Mouse (Mus musculus) liver, embryonic 14.5 days (tissue): ENCODE measurements around the gene Tmem127. TPM values are rescaled to one million over a fixed set of nuclear protein-coding genes. Genes with fewer than 3 reads are reported as not detected.
"Not testable (repeated sequence)": the region's sequence is repeated elsewhere in the genome, so short reads cannot be mapped to it uniquely, and the experiment has no call there.

ENCODE experiments used
- ATAC-seq: fragments of 200-750 bp; cut with Nextera tagmentation; 2 replicates; pipeline ENCODE4 v1.8.0; 2017; ENCODE audit warnings: moderate number of reproducible peaks, mild to moderate bottlenecking, moderate library complexity; ENCODE audit not compliant: insufficient read depth
- DNase-seq, 3 experiments: peaks; one replicate each; pipeline ENCODE4 v3.0.0-alpha.2; 2012 to 2013; ENCODE audit warnings: low read depth in 3 of 3, low spot score in 3 of 3
- H3K27ac ChIP-seq: fragments of 300-500 bp; sonication (generic); 2 replicates; pipeline ENCODE4 v1.5.1; 2014; ENCODE audit warnings: moderate library complexity, mild to moderate bottlenecking, control low read depth, inconsistent platforms
- H3K27me3 ChIP-seq: fragments of 300-500 bp; sonication (generic); 2 replicates; pipeline ENCODE4 v1.6.1; 2014; ENCODE audit warnings: mild to moderate bottlenecking, low read length, moderate library complexity; ENCODE audit not compliant: control insufficient read depth, insufficient read depth
- H3K36me3 ChIP-seq: fragments of 300-500 bp; sonication (generic); replicated peaks from 2 replicates; pipeline ENCODE4 v1.6.1; 2014; ENCODE audit warnings: low read depth; ENCODE audit not compliant: control insufficient read depth, insufficient read depth
- H3K4me1 ChIP-seq, 2 experiments: fragments of 200-500 bp in 1 of 2; fragments of 300-500 bp in 1 of 2; sonication (generic) in 1 of 2; replicated peaks; 2 replicates each; pipeline ENCODE4 v1.6.1; 2012 to 2014; ENCODE audit warnings: antibody characterized with exemption in 1 of 2, inconsistent platforms in 1 of 2, low read length in 1 of 2; ENCODE audit not compliant: control insufficient read depth in 2 of 2, insufficient read depth in 2 of 2
- H3K4me2 ChIP-seq: fragments of 300-500 bp; sonication (generic); 2 replicates; pipeline ENCODE4 v1.6.1; 2014; ENCODE audit warnings: low read depth, mild to moderate bottlenecking, control low read depth, moderate library complexity
- H3K4me3 ChIP-seq, 2 experiments: fragments of 200-500 bp in 1 of 2; fragments of 300-500 bp in 1 of 2; sonication (generic) in 1 of 2; 2 replicates each; pipeline ENCODE4 v1.5.1; 2012 to 2014; ENCODE audit warnings: low read depth in 2 of 2, low read length in 2 of 2, mild to moderate bottlenecking in 2 of 2, control low read depth in 1 of 2, inconsistent platforms in 1 of 2, moderate library complexity in 1 of 2; ENCODE audit not compliant: insufficient read depth in 1 of 2
- H3K9ac ChIP-seq: fragments of 300-500 bp; sonication (generic); replicated peaks from 2 replicates; pipeline ENCODE4 v1.6.1; 2014; ENCODE audit warnings: mild to moderate bottlenecking, control low read depth, moderate library complexity
- H3K9me3 ChIP-seq: fragments of 300-500 bp; sonication (generic); 2 replicates; pipeline ENCODE4 v1.6.1; 2016; ENCODE audit warnings: low read length, mixed read lengths; ENCODE audit not compliant: control insufficient read depth
- CTCF ChIP-seq: IDR thresholded peaks from 2 replicates; pipeline ENCODE4 v1.5.1; 2016; ENCODE audit warnings: antibody characterized with exemption, low read depth, control low read depth
- EP300 ChIP-seq: IDR thresholded peaks from 2 replicates; pipeline ENCODE4 v1.6.1; 2016; ENCODE audit warnings: antibody characterized with exemption, low read depth
- WGBS: fragments of 180-500 bp; shearing (Covaris S2); extraction: QIAGEN DNeasy Blood & Tissue Kit; methylation state at CpG from one replicate; pipeline ENCODE4 v1.1.7; 2014; ENCODE audit not compliant: insufficient replicate concordance; 5-methylcytosine and 5-hydroxymethylcytosine counted together
- polyA plus RNA-seq, 2 experiments: library from polyadenylated mRNA; depleted of rRNA in 1 of 2; stranded (reverse) in 1 of 2; unstranded in 1 of 2; fragments of >200 nt; fragmentation: Nextera tagmentation in 1 of 2; extraction: Ambion mirVana in 1 of 2; gene quantifications; 2 replicates each; pipeline versions ENCODE4 v1.2.1 to v1.2.3; 2012 to 2014

The Tmem127 gene
- polyA plus RNA-seq (2012; rRNA removed) = 8.4 and 11.7 TPM in 2 replicates
- 7.4 and 9.2 TPM in 2 replicates for polyA plus RNA-seq (2014; fragmentation: Nextera tagmentation; extraction: Ambion mirVana)

DNA sequence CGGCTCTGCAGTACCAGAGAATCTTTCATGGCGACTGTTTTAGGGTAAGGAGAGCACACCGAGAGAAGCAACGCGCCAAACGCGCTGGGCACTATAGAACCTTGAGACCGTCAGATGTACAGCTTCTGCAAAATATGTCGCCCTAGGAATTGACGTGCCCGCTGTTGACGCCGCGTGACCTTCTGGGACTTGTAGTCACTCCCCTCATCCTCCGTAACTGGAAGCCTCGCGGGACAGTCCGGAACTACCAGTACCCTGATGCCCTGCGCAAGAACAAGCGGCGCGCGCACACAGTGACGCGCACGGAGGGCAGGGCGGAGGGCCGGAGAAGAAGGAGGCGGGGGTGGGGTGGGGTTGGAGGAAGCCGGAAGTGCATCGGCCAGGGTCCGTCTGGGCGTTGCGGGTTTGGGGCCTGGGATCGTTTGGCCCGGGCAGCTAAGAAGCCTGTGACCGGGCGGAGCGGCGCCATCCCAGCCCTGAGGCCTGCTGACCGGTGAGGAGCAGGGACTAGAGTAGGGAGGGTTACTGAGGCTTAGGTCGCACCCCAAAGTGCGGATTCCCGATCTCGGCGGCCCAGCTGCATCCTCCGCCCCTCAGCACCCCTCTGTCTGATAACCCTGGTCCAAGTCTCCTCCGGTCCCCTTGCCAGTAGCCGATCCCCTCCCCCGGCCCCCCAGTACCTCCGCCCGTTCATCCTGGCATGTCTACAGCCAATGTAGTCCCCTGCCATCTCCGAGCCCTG, at the start of gene Tmem127, which contains the start of gene Ciao1:
Gene Tmem127 (plus strand): TSS at position 317 of the 742 bp plus-strand sequence.
Gene Ciao1 (minus strand): TSS at position 225 of the 742 bp plus-strand sequence.
- TF ChIP-seq EP300 (no peak), CTCF (no peak)
- Histone ChIP-seq H3K4me2 (peak within 1 kb of the TSS; percentile 92), H3K27ac (peak within 1 kb of the TSS; percentile 75), H3K4me1 (peaks cover 19 to 29% of the 10 kb centered on the region in 2 experiments), H3K4me3 (peak within 1 kb of the TSS; percentile 84), H3K27me3 (no peaks in the 10 kb centered on the region), H3K9ac (peak within 1 kb of the TSS; percentile 91), H3K9me3 (no peaks in the 10 kb centered on the region), H3K36me3 (peaks cover 19% of the 10 kb centered on the region)
- ATAC-seq (peak; percentile 97), DNase-seq (peak; percentile 98 to 99 (median 99))
- under 1% methylated on average over 47 of the region's 53 CpGs for WGBS

DNA sequence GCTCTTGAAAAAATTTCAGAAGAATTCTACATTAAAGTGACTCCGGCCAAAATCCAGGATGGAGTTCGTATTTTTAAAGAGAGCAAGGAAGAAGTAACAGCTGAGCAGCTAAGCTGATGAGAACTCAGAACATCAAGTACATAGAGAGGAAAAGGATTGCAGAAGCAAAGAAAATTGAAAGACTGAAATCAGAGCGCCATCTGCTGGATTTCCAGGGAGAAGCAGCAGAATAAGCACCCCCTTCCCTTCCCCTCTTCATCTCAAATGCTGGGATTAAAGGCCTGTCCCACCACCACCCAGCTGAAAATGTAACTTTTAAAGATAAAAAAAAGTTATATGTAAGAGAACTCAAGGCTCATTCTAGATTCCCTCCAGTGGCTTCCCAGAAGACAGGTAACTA, 42.8 kb upstream of the Tmem127 start:
- peak; percentile 81 for TF ChIP-seq CTCF
- no peak for TF ChIP-seq EP300
- Histone ChIP-seq H3K27ac (no peak overlapping the region), H3K9me3 (no peaks in the 10 kb centered on the region), H3K4me1 (peaks cover 7 to 12% of the 10 kb centered on the region in 2 experiments; a peak in 3 of 4 replicates), H3K4me3 (no peak overlapping the region), H3K4me2 (no peak overlapping the region), H3K9ac (no peak overlapping the region), H3K27me3 (no peaks in the 10 kb centered on the region), H3K36me3 (peaks cover 2% of the 10 kb centered on the region)
- 19% methylated on average over 3 of the region's 3 CpGs for WGBS
- DNase-seq = peak; percentile 37 to 52 (median 39)
- no peak for ATAC-seq

DNA sequence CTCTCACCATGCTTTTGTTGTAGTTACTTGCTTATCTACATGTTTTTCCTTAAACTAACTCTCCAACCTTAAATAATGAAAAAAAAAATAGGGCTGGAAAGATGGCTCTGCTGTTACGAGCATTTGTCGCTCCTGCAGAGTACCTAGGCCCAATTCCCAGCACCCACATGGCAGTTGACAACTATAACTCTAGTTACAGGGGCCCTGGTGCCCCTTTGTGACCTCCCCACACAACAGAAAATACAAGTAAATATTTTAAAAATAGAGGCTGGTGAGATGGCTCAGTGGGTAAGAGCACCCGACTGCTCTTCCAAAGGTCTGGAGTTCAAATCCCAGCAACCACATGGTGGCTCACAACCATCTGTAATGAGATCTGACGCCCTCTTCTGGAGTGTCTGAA, 41.8 kb upstream of the Tmem127 start:
- H3K4me3 ChIP-seq, H3K27me3 ChIP-seq, H3K9me3 ChIP-seq, H3K27ac ChIP-seq, DNase-seq, H3K9ac ChIP-seq, H3K36me3 ChIP-seq, ATAC-seq, H3K4me2 ChIP-seq: not testable (repeated sequence)
- H3K4me1 ChIP-seq = peaks cover 7 to 12% of the 10 kb centered on the region in 2 experiments; a peak in 3 of 4 replicates
- WGBS = 74% methylated on average over 4 of the region's 4 CpGs

DNA sequence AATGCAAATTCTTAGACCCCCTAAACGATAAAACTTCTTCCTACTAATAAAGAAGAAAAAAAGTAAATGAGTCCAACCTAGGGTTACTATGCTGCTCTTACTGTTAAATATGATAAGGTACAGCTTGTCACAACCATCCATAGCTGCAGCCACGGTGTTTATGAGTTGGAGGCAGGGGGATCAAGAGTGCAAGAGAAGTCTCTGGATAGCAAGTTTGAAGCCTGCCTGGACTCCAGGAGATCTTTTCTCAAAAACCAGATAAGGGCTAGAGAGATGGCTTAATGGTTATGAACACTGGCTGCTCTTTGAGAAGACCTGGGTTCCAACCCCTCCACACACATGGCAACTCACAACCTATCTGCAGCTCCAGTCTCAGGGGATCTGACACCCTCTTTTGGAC, 40.8 kb upstream of the Tmem127 start:
- DNase-seq (no peak), ATAC-seq (no peak)
- Histone ChIP-seq H3K4me3 (0 out of 4 replicates have a peak overlapping the region, but pooled peaks of 1 of the 2 experiments have one; percentile 85), H3K27me3 (no peaks in the 10 kb centered on the region), H3K27ac (no peak overlapping the region), H3K36me3 (peaks cover 18% of the 10 kb centered on the region), H3K9ac (no peak overlapping the region), H3K9me3 (no peaks in the 10 kb centered on the region), H3K4me1 (peaks cover 7 to 12% of the 10 kb centered on the region in 2 experiments; a peak in 3 of 4 replicates), H3K4me2 (peak overlapping the region; percentile 89)
- TF ChIP-seq EP300 = no peak
- TF ChIP-seq CTCF = no peak
- 65% methylated on average over 2 of the region's 2 CpGs for WGBS

DNA sequence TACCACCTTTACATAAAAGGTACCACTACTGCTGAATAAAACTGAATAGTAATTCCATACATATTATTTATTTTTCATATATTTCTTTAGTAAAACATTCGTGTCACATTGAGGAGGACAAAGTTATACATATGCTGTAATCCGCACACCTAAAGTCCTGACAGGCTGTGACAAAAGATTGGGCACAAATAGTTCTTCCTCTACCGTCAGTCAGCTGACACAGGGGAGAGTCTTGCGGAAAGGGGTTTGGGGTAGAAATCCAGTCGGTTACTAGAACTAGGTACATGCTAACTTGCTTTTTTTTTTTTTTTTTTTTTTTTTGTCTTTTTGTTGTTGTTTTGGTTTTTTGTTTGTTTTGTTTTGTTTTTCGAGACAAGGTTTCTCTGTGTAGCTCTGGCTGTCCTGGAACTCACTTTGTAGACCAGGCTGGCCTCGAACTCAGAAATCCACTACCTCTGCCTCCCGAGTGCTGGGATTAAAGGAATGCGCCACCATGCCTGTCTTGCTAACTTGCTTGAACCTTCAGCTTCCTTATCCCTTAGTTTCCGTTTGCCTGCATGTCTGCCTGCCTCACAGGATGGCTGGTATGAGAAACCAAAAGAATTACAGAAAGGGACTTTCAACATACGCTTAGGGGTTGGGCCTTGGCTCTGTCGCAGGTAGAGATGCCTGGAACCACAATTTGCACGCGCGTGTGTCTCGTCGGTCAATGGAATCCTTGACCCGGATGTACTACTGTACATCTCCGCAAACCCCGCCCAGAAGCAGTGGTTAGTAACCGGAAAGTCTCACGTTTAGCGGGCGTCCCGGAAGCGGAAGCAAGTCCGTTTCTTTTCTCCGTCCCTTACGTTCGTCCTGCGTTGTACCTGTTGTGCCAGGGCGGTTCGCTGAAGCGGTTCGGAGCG, 39.9 kb upstream of the Tmem127 start, which contains the start of the genes 1810024B03Rik and Snrnp200:
Gene 1810024B03Rik (minus strand): TSS at position 734 of the 905 bp plus-strand sequence.
Gene Snrnp200 (plus strand): TSS at position 840 of the 905 bp plus-strand sequence.
- peak; percentile 95 to 96 (median 96) for DNase-seq
- Histone ChIP-seq H3K27ac (peak within 1 kb of the TSS; percentile 47), H3K27me3 (no peaks in the 10 kb centered on the region), H3K9ac (peak within 1 kb of the TSS; percentile 82), H3K36me3 (peaks cover 27% of the 10 kb centered on the region), H3K9me3 (no peaks in the 10 kb centered on the region), H3K4me3 (peak within 1 kb of the TSS; percentile 80 to 85), H3K4me2 (peak within 1 kb of the TSS; percentile 89), H3K4me1 (peaks cover 7 to 12% of the 10 kb centered on the region in 2 experiments; a peak in 3 of 4 replicates)
- ATAC-seq = peak; percentile 96
- 8% methylated on average over 36 of the region's 36 CpGs for WGBS
- TF ChIP-seq CTCF (no peak), EP300 (no peak)
